Mouse (Mus musculus) embryonic stem cell, embryonic (primary cell): ENCODE measurements around the gene Smndc1.

ENCODE experiments used
- CTCF ChIA-PET, 4 experiments: fragments of 300-600 bp in 2 of 4; fragments of 350-600 bp in 2 of 4; sonication (Branson Sonifier 250); formaldehyde crosslinking; loops; one replicate each; lab custom pipeline; 2022; ENCODE audit warnings: inconsistent platforms in 2 of 4; lab: Charles Lee
- POLR2A ChIA-PET, 4 experiments: fragments of 300-600 bp in 2 of 4; fragments of 350-600 bp in 2 of 4; sonication (Branson Sonifier 250); formaldehyde crosslinking; loops; one replicate each; lab custom pipeline; 2022; ENCODE audit warnings: antibody characterized with exemption in 4 of 4, inconsistent platforms in 1 of 4; lab: Charles Lee

The Smndc1 gene

DNA sequence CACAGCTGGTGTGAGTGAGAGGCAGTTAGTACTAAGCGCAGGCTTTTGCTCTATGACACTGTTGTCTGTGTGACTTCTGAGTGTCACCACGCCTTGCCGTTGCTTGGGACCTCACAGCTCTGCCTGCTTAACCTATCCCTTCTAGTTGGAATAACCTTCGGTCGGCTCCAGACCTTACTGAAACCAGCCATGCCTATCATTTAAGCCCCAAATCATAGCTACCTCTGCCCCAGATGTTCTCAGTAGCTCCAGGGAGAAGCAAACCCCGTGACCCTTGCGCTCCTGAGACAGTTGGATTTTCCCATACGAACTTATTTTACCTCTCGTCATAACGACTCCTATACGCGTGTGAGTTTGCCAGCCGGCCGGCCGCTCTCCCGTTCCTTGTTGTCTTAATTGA, 46.3 kb downstream of the Smndc1 start:
- CTCF ChIA-PET, result interaction anchor here in 2 of 4 experiments (1.0 to 1.7 kb wide), 3 partner anchors 14 to 26 kb away, joined by 4 to 8 read pairs (median 5); no protein-coding TSS in a partner anchor
- POLR2A ChIA-PET, result interaction anchor here (0.6 to 2.0 kb wide), 18 partner anchors 9 to 297 kb away, joined by 3 to 5 read pairs (median 4); partner anchors contain the start of gene Smc3 (in 1 of the 4)

DNA sequence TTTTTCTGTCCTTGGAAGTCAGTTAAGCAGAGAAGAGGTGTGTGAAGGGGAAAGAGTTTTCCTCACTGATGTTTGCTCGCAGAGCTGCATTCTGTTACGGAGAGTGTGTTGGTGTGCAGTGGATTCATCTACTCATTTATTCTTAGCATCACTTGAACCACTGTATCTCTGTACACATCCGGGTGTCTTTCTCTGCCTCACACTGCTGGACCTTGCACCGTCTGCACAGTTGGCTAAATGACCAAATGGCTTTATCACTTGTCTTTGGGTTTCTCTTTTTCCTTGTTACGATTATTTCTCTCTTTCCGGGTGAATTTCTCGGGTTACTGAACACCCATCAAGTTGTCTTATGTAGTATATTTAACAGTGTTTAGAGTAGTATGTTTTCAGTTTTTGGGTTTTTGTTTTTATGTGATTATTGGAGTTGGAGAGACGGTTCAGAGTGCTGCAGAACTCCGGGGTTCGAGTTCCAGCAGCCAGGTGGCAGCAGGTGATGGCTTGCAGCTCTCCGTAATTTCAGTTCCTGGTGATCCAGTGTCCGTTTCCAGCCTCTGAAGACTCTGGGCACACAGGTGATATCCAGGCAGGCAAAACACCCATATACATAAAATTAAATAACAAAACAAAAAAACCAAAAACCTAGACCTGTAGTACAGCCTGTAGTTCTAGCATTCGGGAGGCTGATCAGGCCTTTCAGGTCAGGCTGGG, 47.0 kb downstream of the Smndc1 start:
- CTCF ChIA-PET, result interaction anchor here in 2 of 4 experiments (1.0 to 1.7 kb wide), 3 partner anchors 13 to 27 kb away, joined by 4 to 8 read pairs (median 5); no protein-coding TSS in a partner anchor
- POLR2A ChIA-PET, result interaction anchor here in 3 of 4 experiments (0.7 to 2.0 kb wide), 9 partner anchors 17 to 256 kb away, joined by 3 to 5 read pairs (median 3); partner anchors contain the start of gene Smc3 (in 1 of the 3)

DNA sequence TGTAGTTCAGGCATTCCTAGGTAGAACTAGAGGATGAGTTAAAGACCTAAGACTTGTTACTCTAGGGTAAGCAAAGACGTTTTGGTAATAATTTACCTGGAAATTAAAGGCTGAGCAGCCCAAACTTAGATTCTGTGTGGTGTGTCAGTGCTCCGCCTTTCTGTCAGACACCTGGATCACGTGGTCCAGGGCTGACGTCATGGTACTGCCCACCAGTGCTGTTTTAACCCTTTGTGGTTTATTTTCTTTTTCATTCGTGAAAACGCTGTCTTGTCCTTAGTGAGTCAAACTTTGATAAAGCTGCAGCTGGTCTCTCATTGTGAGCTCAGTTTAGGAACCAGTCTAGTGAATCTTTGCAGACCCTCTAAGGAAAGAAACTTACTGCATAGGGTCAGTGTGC, 50.0 kb downstream of the Smndc1 start:
- POLR2A ChIA-PET, result interaction anchor here in 2 of 4 experiments (0.6 to 3.4 kb wide), 6 partner anchors 8 to 263 kb away, joined by 3 to 14 read pairs (median 4); no protein-coding TSS in a partner anchor
- CTCF ChIA-PET, result no interaction called here

GRCm38 (mm10) chr19:53335241-53335640, 55.1 kb downstream of the Smndc1 start:
- POLR2A ChIA-PET, result interaction anchor here in 2 of 4 experiments (0.5 to 1.0 kb wide), 2 partner anchors 23 to 57 kb away, joined by 3 read pairs; no protein-coding TSS in a partner anchor
- CTCF ChIA-PET, result no interaction called here

GRCm38 (mm10) chr19:53333730-53334129, 56.6 kb downstream of the Smndc1 start:
- POLR2A ChIA-PET, result interaction anchor here in 3 of 4 experiments (0.6 to 2.1 kb wide), 11 partner anchors 11 to 1888 kb away, joined by 3 to 6 read pairs (median 3); partner anchors contain the start of gene Mxi1 (in 1 of the 3)
- CTCF ChIA-PET, result no interaction called here

DNA sequence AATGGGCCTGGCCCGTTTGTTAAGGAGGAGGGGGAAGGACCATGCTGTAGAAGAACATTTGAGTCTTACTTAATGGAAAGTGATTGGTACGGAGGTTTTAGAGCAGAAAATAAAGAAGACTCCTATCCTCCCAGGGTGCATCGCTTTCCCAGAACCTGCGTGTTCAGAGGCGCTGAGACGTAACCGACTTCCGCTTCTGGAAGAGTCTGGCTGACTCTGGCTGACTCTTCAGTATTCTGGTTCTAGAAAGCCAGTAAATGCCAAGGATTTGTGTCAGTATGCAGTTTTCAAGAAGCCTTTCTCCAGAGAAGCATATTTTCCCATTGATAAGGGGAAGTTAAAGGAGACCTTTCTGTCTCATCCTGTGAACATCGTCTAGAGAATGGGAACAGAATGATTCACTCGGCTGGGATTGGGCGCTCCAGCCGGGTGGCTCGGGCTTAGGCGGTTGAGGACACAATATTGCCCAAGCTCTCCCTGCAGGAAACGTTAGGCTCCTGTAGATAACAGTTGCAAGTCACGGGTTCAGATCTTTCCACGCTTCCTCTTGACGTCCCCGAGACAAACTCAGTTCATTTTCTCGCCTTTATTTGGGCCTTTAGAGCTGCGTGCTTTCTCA, 58.4 kb downstream of the Smndc1 start:
- POLR2A ChIA-PET, result interaction anchor here in 2 of 4 experiments (1.5 to 2.1 kb wide), 2 partner anchors 10 to 48 kb away, joined by 4 to 5 read pairs; no protein-coding TSS in a partner anchor

DNA sequence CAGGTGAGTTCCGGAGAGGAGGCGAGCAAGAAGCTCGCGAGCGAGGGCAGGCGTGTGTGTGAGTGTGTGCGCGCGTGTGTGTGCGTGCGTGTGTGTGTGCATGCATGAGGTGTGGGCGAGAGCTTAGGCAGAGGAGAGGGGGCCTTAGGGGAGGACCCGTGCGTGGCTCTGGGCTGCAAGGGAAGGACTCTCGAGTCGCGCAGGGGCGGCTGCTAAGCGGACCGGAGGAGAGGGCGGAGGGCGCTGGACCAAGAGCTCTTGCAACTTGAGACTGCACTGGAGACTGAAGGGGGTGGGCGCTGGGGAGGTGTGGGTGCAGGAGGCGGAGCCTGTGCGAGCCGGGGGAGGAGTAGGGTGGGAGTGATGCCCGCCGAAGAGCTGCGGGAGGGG, 60.4 kb downstream of the Smndc1 start:
- ChIA-PET POLR2A (interaction anchor here in 3 of 4 experiments (0.5 to 2.2 kb wide), 58 partner anchors 9 to 397 kb away, joined by 3 to 19 read pairs (median 4); partner anchors contain the start of genes Mxi1 (in 3 of the 3) and Dusp5 (in 1 of the 3)), CTCF (interaction anchor here in 3 of 4 experiments (0.7 to 2.1 kb wide), 14 partner anchors 9 to 322 kb away, joined by 3 to 15 read pairs (median 4); no protein-coding TSS in a partner anchor)

More for the DNA sequence above, 58.4 kb downstream of the Smndc1 start:
- CTCF ChIA-PET, result no interaction called here
